Mouse (Mus musculus) megakaryocyte, embryonic 14.5 days (primary cell): ENCODE data around the gene Cplx2.

Experiments
- FLI1 ChIP-seq: IDR thresholded peaks from 2 replicates; pipeline ENCODE4 v1.6.1; 2012; ENCODE audit warnings: low read length, inconsistent platforms, mixed read lengths
- GATA1 ChIP-seq: IDR thresholded peaks from 3 replicates; pipeline ENCODE4 v1.6.1; 2012; ENCODE audit warnings: mixed read lengths, low read length, inconsistent platforms, borderline replicate concordance

GRCm38 (mm10) chr13:54372665-54373064 is 1.5 kb downstream of the Cplx2 start:
- TF ChIP-seq GATA1 (no peak), FLI1 (no peak)
